Mouse (Mus musculus): ENCODE data around the gene Cenpm. TPM values are rescaled to one million over a fixed set of nuclear protein-coding genes. Genes with fewer than 3 reads are reported as not detected.

The Cenpm gene
- polyA plus RNA-seq, 1 experiment from 2014 or later = 23.2 TPM

DNA sequence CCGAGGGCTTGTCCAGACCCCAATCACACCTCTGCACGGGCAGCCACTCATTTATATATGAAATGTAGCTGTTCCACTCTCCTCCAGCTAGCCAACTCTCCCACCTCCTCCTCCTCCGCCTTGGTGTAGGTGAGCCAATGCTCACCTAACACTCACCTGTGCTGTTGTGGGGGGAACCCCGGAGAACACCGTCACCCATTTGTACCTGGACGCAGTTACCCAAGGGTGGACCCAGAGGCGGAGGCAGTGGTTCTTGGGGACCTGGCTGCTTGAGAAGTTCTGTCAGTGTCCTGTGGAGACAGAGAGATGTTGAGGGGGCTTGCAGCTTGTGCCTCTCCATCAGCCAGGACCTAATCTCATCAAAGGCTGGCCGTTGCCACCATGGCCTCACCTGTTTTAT, 36.2 kb downstream of the Cenpm start:
- Histone ChIP-seq H3K27ac (replicated peaks; ENCODE audit: low read depth, low read length) (no peak overlapping the region), H3K9ac (replicated peaks; ENCODE audit: low read length) (no peak overlapping the region), H3K27me3 (ENCODE audit: control insufficient read depth, insufficient read depth, low read length) (peaks cover 61% of the 10 kb centered on the region), H3K4me2 (ENCODE audit: low read length) (no peak overlapping the region), H3K36me3 (ENCODE audit: control insufficient read depth, insufficient read depth, low read length) (peaks cover 31% of the 10 kb centered on the region), H3K4me1 (ENCODE audit: control insufficient read depth, insufficient read depth, low read length) (peaks cover 18% of the 10 kb centered on the region), H3K9me3 (ENCODE audit: control insufficient read depth, low read length) (no peaks in the 10 kb centered on the region), H3K4me3 (replicated peaks; ENCODE audit: low read depth, low read length) (no peak overlapping the region)
- DNase-seq = no peak
- ATAC-seq (ENCODE audit: low FRiP score, low TSS enrichment) = no peak
- 84% methylated on average over 8 of the region's 8 CpGs for WGBS

DNA sequence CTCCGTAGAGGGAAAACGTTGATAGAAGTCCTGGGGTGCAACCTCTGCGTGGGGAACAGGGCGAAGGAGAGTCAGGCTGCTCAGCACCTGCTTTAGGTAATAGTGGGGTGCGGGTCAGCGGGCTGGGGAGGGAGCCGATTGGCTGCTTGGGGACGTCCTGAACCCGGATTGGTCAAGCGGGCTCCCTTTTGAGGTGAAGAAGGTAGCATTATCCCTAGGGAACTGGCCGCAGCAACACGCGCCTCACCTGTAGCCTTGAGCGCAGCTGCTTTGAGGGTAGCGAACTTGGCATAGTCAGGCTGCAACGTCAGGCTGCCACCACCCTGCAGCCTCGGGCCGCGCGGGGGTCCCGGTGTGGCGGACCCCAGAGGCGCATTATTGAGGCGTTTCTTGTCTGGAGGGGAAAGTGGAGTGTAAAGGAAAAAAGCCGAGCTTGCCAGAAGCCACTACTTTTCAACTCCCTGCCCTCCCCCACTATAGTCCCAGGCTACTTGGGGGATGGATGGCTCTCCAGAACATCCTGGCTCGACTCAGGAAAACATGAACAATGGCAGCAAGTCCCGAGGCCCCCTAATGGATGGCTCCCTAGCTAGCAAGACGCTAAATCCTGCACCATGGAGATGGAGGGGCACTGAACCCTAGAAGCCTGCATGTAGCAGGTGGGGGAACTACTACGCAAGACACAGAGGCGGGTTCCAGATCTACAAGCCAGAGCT, 36.9 kb downstream of the Cenpm start:
- H3K27ac ChIP-seq (replicated peaks; ENCODE audit: low read depth, low read length) = no peak overlapping the region
- DNase-seq = peak; percentile 36
- H3K27me3 ChIP-seq (ENCODE audit: control insufficient read depth, insufficient read depth, low read length) = peaks cover 55% of the 10 kb centered on the region
- H3K4me1 ChIP-seq (ENCODE audit: control insufficient read depth, insufficient read depth, low read length) = peaks cover 18% of the 10 kb centered on the region
- WGBS = 14% methylated on average over 30 of the region's 30 CpGs
- ATAC-seq (ENCODE audit: low FRiP score, low TSS enrichment) = no peak
- H3K9ac ChIP-seq (replicated peaks; ENCODE audit: low read length) = no peak overlapping the region; the same call in 1 of the 2 replicates
- no peak overlapping the region for H3K4me3 ChIP-seq (replicated peaks; ENCODE audit: low read depth, low read length)
- H3K4me2 ChIP-seq (ENCODE audit: low read length) = peak overlapping the region; percentile 33
- no peaks in the 10 kb centered on the region for H3K9me3 ChIP-seq (ENCODE audit: control insufficient read depth, low read length)
- peaks cover 37% of the 10 kb centered on the region for H3K36me3 ChIP-seq (ENCODE audit: control insufficient read depth, insufficient read depth, low read length)

DNA sequence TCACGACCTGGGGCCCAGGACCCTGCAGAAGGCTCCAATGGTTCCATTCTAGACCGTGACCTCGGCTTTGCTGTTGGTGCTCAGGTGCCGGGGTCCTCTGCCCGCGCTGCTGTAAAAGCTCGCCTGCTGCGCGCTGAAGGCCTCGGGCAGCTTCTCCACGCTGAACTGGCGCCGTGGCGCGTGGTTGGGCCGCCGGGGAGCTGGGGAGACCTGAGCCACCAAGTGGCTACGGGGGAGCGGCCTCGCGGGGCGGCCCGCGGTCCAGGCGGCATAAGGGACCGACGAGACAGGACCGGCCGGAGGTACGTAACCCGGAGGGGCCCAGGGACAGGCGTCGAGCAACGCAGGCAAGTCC, 37.5 kb downstream of the Cenpm start:
- peaks cover 41% of the 10 kb centered on the region for H3K36me3 ChIP-seq (ENCODE audit: control insufficient read depth, insufficient read depth, low read length)
- peak overlapping the region; percentile 33 for H3K4me2 ChIP-seq (ENCODE audit: low read length)
- H3K27me3 ChIP-seq (ENCODE audit: control insufficient read depth, insufficient read depth, low read length) = peaks cover 49% of the 10 kb centered on the region
- H3K27ac ChIP-seq (replicated peaks; ENCODE audit: low read depth, low read length) = no peak overlapping the region
- no peak overlapping the region; the same call in 1 of the 2 replicates for H3K9ac ChIP-seq (replicated peaks; ENCODE audit: low read length)
- ATAC-seq (ENCODE audit: low FRiP score, low TSS enrichment) (no peak), DNase-seq (peak; percentile 37)
- H3K4me3 ChIP-seq (replicated peaks; ENCODE audit: low read depth, low read length) = no peak overlapping the region
- H3K9me3 ChIP-seq (ENCODE audit: control insufficient read depth, low read length) = no peaks in the 10 kb centered on the region
- 7% methylated on average over 34 of the region's 34 CpGs for WGBS
- H3K4me1 ChIP-seq (ENCODE audit: control insufficient read depth, insufficient read depth, low read length) = peaks cover 17% of the 10 kb centered on the region

DNA sequence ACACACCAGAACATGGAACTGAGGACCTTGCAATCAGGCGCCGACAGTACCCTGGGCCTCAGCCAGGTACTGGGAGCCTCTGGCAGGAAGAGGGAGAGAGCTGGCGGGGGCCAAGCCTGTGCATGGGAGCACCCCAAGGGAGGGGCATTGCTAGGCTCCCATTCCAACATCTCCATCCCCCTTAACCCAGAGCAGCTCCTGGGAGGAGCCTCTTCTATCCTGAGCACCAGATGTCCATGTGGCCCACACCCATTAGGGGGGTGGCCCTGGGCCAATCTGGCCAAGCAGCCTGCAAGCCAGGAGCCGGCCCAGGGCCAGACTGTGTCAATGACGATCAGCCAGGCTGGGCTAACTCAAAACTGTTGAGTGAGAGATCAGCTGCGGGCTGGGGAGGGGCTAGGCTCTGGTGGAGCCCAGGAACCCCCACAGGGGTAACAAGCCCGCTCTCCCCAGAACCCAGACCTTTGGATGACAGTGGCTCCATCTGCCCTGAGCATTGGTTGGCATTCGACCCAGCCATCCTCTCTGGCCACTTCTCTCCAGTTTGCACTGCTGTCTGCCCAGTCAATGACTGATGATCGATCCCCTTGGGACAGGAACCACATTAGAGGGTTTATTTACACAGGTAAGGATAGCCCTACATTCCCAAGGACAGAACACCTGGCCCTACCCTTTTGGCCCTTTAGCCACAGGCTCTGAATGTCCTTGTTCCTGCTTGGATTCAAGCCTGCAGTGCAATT, 38.0 kb downstream of the Cenpm start:
- Histone ChIP-seq H3K9me3 (ENCODE audit: control insufficient read depth, low read length) (no peaks in the 10 kb centered on the region), H3K36me3 (ENCODE audit: control insufficient read depth, insufficient read depth, low read length) (peaks cover 47% of the 10 kb centered on the region), H3K4me3 (replicated peaks; ENCODE audit: low read depth, low read length) (no peak overlapping the region), H3K4me2 (ENCODE audit: low read length) (no peak overlapping the region), H3K27ac (replicated peaks; ENCODE audit: low read depth, low read length) (no peak overlapping the region), H3K4me1 (ENCODE audit: control insufficient read depth, insufficient read depth, low read length) (peaks cover 13% of the 10 kb centered on the region), H3K27me3 (ENCODE audit: control insufficient read depth, insufficient read depth, low read length) (peaks cover 44% of the 10 kb centered on the region), H3K9ac (replicated peaks; ENCODE audit: low read length) (no peak overlapping the region)
- DNase-seq (peak; percentile 66), ATAC-seq (ENCODE audit: low FRiP score, low TSS enrichment) (peak; percentile 47)
- 55% methylated on average over 9 of the region's 9 CpGs for WGBS

DNA sequence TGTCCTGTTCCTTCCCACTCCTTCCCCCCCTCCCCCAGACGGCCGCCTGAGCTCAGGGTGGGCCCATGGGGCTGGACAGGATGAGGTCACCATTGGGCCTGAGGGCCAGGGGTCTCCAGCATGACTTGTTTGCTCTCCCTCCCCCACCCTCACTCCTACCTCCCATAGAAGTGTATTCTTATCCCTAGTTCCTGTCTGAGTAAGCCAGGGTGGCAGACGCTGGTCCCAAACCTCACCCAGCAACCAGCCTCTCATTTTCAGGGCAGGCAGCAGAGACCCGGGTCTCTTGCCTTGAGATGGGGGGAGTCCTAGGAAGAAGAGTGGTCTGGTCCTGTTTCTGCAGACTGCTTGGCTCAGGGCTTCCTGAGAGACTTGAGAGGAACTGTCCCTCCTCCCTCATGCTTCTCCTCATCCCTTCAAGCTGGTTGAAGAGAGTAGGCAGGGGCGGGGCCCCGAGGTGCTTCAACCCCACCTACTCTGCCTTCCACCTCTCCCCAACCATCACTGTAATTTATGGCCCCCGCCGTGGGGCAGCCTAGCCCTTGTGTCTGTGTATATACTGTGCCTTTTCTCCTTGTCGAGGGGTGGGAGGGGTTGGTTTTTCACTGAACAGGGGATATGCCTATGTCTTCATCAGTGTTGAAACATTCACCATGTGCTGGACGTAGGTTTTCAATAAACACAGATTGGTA, 39.7 kb downstream of the Cenpm start:
- no peak overlapping the region for H3K27ac ChIP-seq (replicated peaks; ENCODE audit: low read depth, low read length)
- H3K9me3 ChIP-seq (ENCODE audit: control insufficient read depth, low read length) = no peaks in the 10 kb centered on the region
- H3K36me3 ChIP-seq (ENCODE audit: control insufficient read depth, insufficient read depth, low read length) = peaks cover 63% of the 10 kb centered on the region
- peaks cover 27% of the 10 kb centered on the region; the same call in 1 of the 2 replicates for H3K27me3 ChIP-seq (ENCODE audit: control insufficient read depth, insufficient read depth, low read length)
- DNase-seq (no peak), ATAC-seq (ENCODE audit: low FRiP score, low TSS enrichment) (no peak)
- no peak overlapping the region for H3K4me2 ChIP-seq (ENCODE audit: low read length)
- WGBS = 68% methylated on average over 10 of the region's 10 CpGs
- H3K9ac ChIP-seq (replicated peaks; ENCODE audit: low read length) = no peak overlapping the region
- H3K4me1 ChIP-seq (ENCODE audit: control insufficient read depth, insufficient read depth, low read length) = peaks cover 13% of the 10 kb centered on the region
- no peak overlapping the region for H3K4me3 ChIP-seq (replicated peaks; ENCODE audit: low read depth, low read length)

DNA sequence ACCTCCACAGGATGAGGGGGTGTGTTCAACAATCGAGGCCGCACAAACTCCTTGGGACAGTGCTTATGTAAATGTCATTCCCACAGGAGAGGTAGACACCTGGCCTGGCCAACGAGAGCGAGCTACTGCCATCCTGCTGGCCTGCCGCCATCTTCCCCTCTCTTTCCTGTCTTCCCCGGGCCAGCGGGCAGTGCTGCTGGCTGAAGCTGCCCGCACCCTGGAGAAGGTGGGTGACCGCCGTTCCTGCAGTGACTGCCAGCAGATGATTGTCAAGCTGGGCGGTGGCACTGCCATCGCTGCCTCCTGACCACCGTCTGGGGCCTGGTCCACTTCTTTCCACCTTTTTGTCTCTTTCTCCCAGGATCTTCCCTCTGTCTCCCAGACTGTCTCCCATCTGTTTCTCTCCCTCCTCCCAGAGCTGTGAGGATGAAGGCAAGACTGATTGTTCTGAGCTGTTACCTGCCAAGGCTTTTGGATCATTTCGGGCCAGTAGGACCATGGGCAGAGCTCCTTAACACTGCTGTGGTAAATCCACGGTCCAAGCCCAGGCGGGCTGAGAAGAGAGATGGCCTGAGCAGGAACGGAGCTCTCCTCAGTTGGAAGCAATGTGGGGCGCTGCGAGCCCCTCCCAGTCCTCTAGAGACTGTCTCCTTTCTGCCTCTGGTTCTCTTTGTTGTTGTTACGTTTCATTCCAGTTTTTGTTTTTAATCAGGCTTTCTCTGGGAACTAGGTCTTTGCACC, 40.8 kb downstream of the Cenpm start:
- H3K4me2 ChIP-seq (ENCODE audit: low read length) = no peak overlapping the region
- H3K27me3 ChIP-seq (ENCODE audit: control insufficient read depth, insufficient read depth, low read length) = peaks cover 18% of the 10 kb centered on the region; the same call in 1 of the 2 replicates
- H3K4me3 ChIP-seq (replicated peaks; ENCODE audit: low read depth, low read length) = no peak overlapping the region
- H3K36me3 ChIP-seq (ENCODE audit: control insufficient read depth, insufficient read depth, low read length) = peaks cover 73% of the 10 kb centered on the region
- DNase-seq (no peak), ATAC-seq (ENCODE audit: low FRiP score, low TSS enrichment) (no peak)
- 64% methylated on average over 20 of the region's 20 CpGs for WGBS
- H3K4me1 ChIP-seq (ENCODE audit: control insufficient read depth, insufficient read depth, low read length) = peaks cover 13% of the 10 kb centered on the region
- H3K9ac ChIP-seq (replicated peaks; ENCODE audit: low read length) = no peak overlapping the region
- no peaks in the 10 kb centered on the region for H3K9me3 ChIP-seq (ENCODE audit: control insufficient read depth, low read length)
- no peak overlapping the region for H3K27ac ChIP-seq (replicated peaks; ENCODE audit: low read depth, low read length)

DNA sequence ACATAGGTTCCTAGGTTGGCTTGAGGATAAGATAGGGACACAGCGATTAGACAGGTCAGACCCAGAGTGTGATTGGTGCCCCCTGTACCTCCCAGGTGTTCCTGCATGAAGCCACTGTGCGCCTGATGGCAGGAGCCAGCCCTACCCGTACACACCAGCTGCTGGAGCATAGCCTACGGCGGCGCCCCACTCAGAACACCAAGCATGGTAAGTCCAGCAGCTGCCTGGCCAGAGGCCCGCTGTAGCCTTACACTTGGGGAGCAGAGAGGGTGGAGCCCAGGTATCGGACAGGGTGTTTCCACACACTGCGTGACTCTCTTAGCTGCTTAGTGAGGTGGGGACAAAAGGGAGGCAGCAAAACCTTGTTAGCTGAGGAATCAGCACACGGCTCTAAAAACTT, 41.5 kb downstream of the Cenpm start:
- DNase-seq (no peak), ATAC-seq (ENCODE audit: low FRiP score, low TSS enrichment) (no peak)
- H3K4me3 ChIP-seq (replicated peaks; ENCODE audit: low read depth, low read length) = no peak overlapping the region
- H3K4me1 ChIP-seq (ENCODE audit: control insufficient read depth, insufficient read depth, low read length) = peaks cover 13% of the 10 kb centered on the region
- no peak overlapping the region for H3K9ac ChIP-seq (replicated peaks; ENCODE audit: low read length)
- no peak overlapping the region for H3K4me2 ChIP-seq (ENCODE audit: low read length)
- H3K36me3 ChIP-seq (ENCODE audit: control insufficient read depth, insufficient read depth, low read length) = peaks cover 80% of the 10 kb centered on the region
- no peaks in the 10 kb centered on the region for H3K9me3 ChIP-seq (ENCODE audit: control insufficient read depth, low read length)
- peaks cover 18% of the 10 kb centered on the region; the same call in 1 of the 2 replicates for H3K27me3 ChIP-seq (ENCODE audit: control insufficient read depth, insufficient read depth, low read length)
- 93% methylated on average over 10 of the region's 10 CpGs for WGBS
- H3K27ac ChIP-seq (replicated peaks; ENCODE audit: low read depth, low read length) = no peak overlapping the region

DNA sequence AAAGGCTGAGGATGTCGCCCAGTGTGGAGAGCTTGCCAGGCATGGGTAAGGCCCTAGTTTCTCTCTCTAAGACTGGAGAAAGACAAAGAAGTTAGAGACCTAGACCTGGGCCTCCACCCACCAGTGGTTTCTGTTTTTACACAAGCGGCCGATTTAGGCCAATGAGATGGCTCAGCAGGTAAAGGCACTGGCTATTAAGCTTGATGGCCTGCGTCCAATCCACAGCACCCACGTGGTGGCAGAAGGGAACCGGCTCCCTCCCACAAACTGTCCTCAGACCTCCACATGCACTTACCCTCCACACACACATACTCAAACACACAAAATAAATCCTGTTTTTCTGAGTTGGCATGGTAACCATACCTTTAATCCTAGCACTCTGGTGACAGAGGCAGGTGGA, 42.5 kb downstream of the Cenpm start:
- no peak overlapping the region for H3K9ac ChIP-seq (replicated peaks; ENCODE audit: low read length)
- 92% methylated on average over 6 of the region's 6 CpGs for whole genome bisulfite sequencing
- peaks cover 9% of the 10 kb centered on the region for H3K4me1 ChIP-seq (ENCODE audit: control insufficient read depth, insufficient read depth, low read length)
- no peak overlapping the region for H3K4me3 ChIP-seq (replicated peaks; ENCODE audit: low read depth, low read length)
- no peak overlapping the region for H3K4me2 ChIP-seq (ENCODE audit: low read length)
- no peak for DNase-seq
- H3K27me3 ChIP-seq (ENCODE audit: control insufficient read depth, insufficient read depth, low read length) = peaks cover 15% of the 10 kb centered on the region; the same call in 1 of the 2 replicates
- peaks cover 90% of the 10 kb centered on the region for H3K36me3 ChIP-seq (ENCODE audit: control insufficient read depth, insufficient read depth, low read length)
- ATAC-seq (ENCODE audit: low FRiP score, low TSS enrichment) = no peak
- H3K27ac ChIP-seq (replicated peaks; ENCODE audit: low read depth, low read length) = no peak overlapping the region
- H3K9me3 ChIP-seq (ENCODE audit: control insufficient read depth, low read length) = no peaks in the 10 kb centered on the region

Measured in midbrain, embryonic 14.5 days (tissue).